ENCODE assay signal across 8 mouse cellular contexts in the genomic region with DNA sequence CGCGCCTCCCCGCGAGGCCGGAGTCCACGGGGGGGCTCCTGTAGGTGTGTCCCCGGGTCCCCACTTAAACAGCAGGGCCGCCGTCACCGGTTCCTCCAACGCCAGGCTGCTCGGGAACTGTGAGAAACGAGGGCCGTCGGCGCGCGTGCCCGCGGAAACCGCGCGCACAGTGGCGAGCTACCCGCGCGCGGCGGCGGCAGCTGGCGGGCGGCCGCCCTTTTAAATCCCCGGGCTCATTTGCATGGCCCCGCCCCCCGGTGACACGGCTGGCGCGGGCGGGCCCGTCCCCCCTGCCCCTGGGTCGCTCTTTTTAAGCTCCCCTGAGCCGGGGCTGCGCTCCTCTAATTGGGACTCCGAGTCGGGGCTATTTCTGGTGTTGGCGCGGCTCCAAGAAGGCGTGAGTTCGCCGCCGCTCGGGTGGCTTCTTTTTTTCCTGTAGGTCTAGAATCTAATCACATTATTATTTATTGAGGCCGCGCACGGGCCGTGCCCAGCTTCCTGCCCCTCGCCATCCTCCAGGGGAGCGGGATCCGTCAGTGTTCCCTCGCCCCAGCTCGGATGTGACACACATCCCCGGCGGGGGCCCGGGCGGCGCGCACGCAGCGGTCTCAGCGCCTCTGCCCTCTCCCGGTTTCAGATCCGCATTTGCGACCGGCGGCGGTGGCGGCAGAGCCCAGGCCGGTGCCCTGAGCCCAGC. TPM values are rescaled to one million over a fixed set of nuclear protein-coding genes. Genes with fewer than 3 reads are reported as not detected.
A peak's percentile ranks its signal among the peaks of the same experiment; 100 is the strongest.
DNase-seq lines count a peak whose midpoint lies in the region; ATAC-seq and TF ChIP-seq lines count a peak whose summit lies in the region.

TSS of gene Hmga1 (plus strand) at position 183 of the 697 bp plus-strand sequence.

- H3K4me1 ChIP-seq in CH12.LX (ENCODE audit: control insufficient read depth in 1 of 2, insufficient read depth in 2 of 2): peaks cover 16 to 42% of the 10 kb centered on the region in 2 experiments
- H3K4me1 ChIP-seq in heart, embryonic 11.5 days (ENCODE audit: control insufficient read depth, insufficient read depth, low read length): peaks cover 27% of the 10 kb centered on the region
- H3K4me1 ChIP-seq in kidney, embryonic 16.5 days (ENCODE audit: insufficient read depth, low read length): peaks cover 47% of the 10 kb centered on the region
- H3K4me1 ChIP-seq in liver, embryonic 14.5 days (replicated peaks; ENCODE audit: control insufficient read depth in 2 of 2, insufficient read depth in 2 of 2, low read length in 1 of 2): peaks cover 0 to 29% of the 10 kb centered on the region in 2 experiments; a peak in 3 of 4 replicates
- peaks cover 23% of the 10 kb centered on the region for H3K4me1 ChIP-seq in testis, adult 2 months (ENCODE audit: control insufficient read depth, insufficient read depth, low read length)

- ATAC-seq in erythroblast, adult 5-6 weeks (replicated peaks; ENCODE audit: low FRiP score, poor library complexity, severe bottlenecking): peak; percentile 74
- peak; percentile 77 for ATAC-seq in heart, embryonic 11.5 days (replicated peaks; ENCODE audit: insufficient number of reproducible peaks, low FRiP score, low TSS enrichment)
- peak; percentile 74 for ATAC-seq in kidney, embryonic 16.5 days (ENCODE audit: low FRiP score, low TSS enrichment)
- ATAC-seq in liver, embryonic 14.5 days (ENCODE audit: insufficient read depth): peak; percentile 74

- under 1% methylated on average over 78 of the region's 79 CpGs for WGBS in heart, embryonic 11.5 days (ENCODE audit: insufficient replicate concordance)
- WGBS in kidney, embryonic 16.5 days: under 1% methylated on average over 69 of the region's 79 CpGs
- under 1% methylated on average over 78 of the region's 79 CpGs for WGBS in liver, embryonic 14.5 days (ENCODE audit: insufficient replicate concordance)

- TF ChIP-seq POLR2A in CH12.LX (IDR thresholded peaks at IDR 0.05; ENCODE audit: low read depth, low read length): peak; percentile 99
- peak; percentile 92 for TF ChIP-seq POLR2A in brain, embryonic 14.5 days (IDR thresholded peaks at IDR 0.05; ENCODE audit: borderline replicate concordance, extremely low read depth, insufficient read depth, insufficient read length, poor library complexity, severe bottlenecking)
- TF ChIP-seq POLR2A in testis, adult 2 months (IDR thresholded peaks at IDR 0.05; ENCODE audit: control insufficient read depth, low read depth, low read length): peak; percentile 83

- peak within 1 kb of the TSS; percentile 99 for H3K9ac ChIP-seq in CH12.LX (ENCODE audit: insufficient read depth, low read depth)
- H3K9ac ChIP-seq in heart, embryonic 11.5 days (ENCODE audit: low read depth, low read length): peak within 1 kb of the TSS; percentile 94
- H3K9ac ChIP-seq in kidney, embryonic 16.5 days (replicated peaks; ENCODE audit: low read length): peak within 1 kb of the TSS; percentile 92
- H3K9ac ChIP-seq in liver, embryonic 14.5 days (replicated peaks): peak within 1 kb of the TSS; percentile 83

- in situ Hi-C loops in CH12.LX (cut with MboI; ENCODE audit: low pct_ligation_motif_present, low pct_unique_long_range_greater_than_20kb, low sequenced_read_pairs): no loop called here

- peak; percentile 30; the same call in 1 of the 2 replicates for TF ChIP-seq EP300 in CH12.LX (IDR thresholded peaks at IDR 0.05; ENCODE audit: low read length)
- TF ChIP-seq EP300 in liver, embryonic 14.5 days (IDR thresholded peaks at IDR 0.05; ENCODE audit: low read depth): no peak

- H3K9me3 ChIP-seq in CH12.LX (replicated peaks; ENCODE audit: low read length): peaks cover 8% of the 10 kb centered on the region
- no peaks in the 10 kb centered on the region for H3K9me3 ChIP-seq in heart, embryonic 11.5 days (replicated peaks; ENCODE audit: control insufficient read depth, low read length)
- no peaks in the 10 kb centered on the region for H3K9me3 ChIP-seq in kidney, embryonic 16.5 days (ENCODE audit: low read length)
- H3K9me3 ChIP-seq in liver, embryonic 14.5 days (ENCODE audit: control insufficient read depth, low read length): no peaks in the 10 kb centered on the region

- peaks cover 3 to 15% of the 10 kb centered on the region in 2 experiments for H3K36me3 ChIP-seq in CH12.LX (replicated peaks in 1 of 2; ENCODE audit: control insufficient read depth in 1 of 2, insufficient read depth in 1 of 2, low read length in 1 of 2)
- H3K36me3 ChIP-seq in heart, embryonic 11.5 days (ENCODE audit: control insufficient read depth, insufficient read depth, low read length): no peaks in the 10 kb centered on the region
- peaks cover 4% of the 10 kb centered on the region; the same call in 1 of the 2 replicates for H3K36me3 ChIP-seq in kidney, embryonic 16.5 days (ENCODE audit: insufficient read depth, low read length)
- peaks cover 7% of the 10 kb centered on the region for H3K36me3 ChIP-seq in liver, embryonic 14.5 days (replicated peaks; ENCODE audit: control insufficient read depth, insufficient read depth, low read depth)
- no peaks in the 10 kb centered on the region; the same call in 1 of the 2 replicates for H3K36me3 ChIP-seq in testis, adult 2 months (ENCODE audit: control insufficient read depth, insufficient read depth, low read length)

- H3K27me3 ChIP-seq in CH12.LX (replicated peaks): peaks cover 16% of the 10 kb centered on the region
- H3K27me3 ChIP-seq in heart, embryonic 11.5 days (ENCODE audit: control insufficient read depth, insufficient read depth, low read length): no peaks in the 10 kb centered on the region
- H3K27me3 ChIP-seq in kidney, embryonic 16.5 days (ENCODE audit: insufficient read depth, low read length): no peaks in the 10 kb centered on the region
- H3K27me3 ChIP-seq in liver, embryonic 14.5 days (ENCODE audit: control insufficient read depth, insufficient read depth, low read length): no peaks in the 10 kb centered on the region
- H3K27me3 ChIP-seq in testis, adult 2 months (ENCODE audit: control insufficient read depth, insufficient read depth, low read length): no peaks in the 10 kb centered on the region

- TF ChIP-seq RAD21 in CH12.LX (IDR thresholded peaks at IDR 0.05; ENCODE audit: low read depth, low read length): no peak

- H3K79me2 ChIP-seq in CH12.LX (replicated peaks; ENCODE audit: control insufficient read depth, extremely low read depth, insufficient read depth, poor library complexity, severe bottlenecking): peaks cover 46% of the 10 kb centered on the region

- peak within 1 kb of the TSS; percentile 76 for H3K4me2 ChIP-seq in CH12.LX (ENCODE audit: insufficient read depth, low read depth, poor library complexity, severe bottlenecking)
- peak within 1 kb of the TSS; percentile 93 for H3K4me2 ChIP-seq in heart, embryonic 11.5 days
- H3K4me2 ChIP-seq in kidney, embryonic 16.5 days (replicated peaks; ENCODE audit: low read depth, low read length): peak within 1 kb of the TSS; percentile 92
- H3K4me2 ChIP-seq in liver, embryonic 14.5 days (ENCODE audit: low read depth): peak within 1 kb of the TSS; percentile 93

- no peak for TF ChIP-seq CTCF in CH12.LX (conservative IDR thresholded peaks at IDR 0.05 in 1 of 2, IDR thresholded peaks at IDR 0.05 in 1 of 2; ENCODE audit: low read depth in 2 of 2, low read length in 2 of 2)
- TF ChIP-seq CTCF in brain, embryonic 14.5 days (IDR thresholded peaks at IDR 0.05; ENCODE audit: borderline replicate concordance, extremely low read depth, insufficient read depth, insufficient read length): no peak
- TF ChIP-seq CTCF in liver, embryonic 14.5 days (IDR thresholded peaks at IDR 0.05; ENCODE audit: low read depth): no peak
- no peak for TF ChIP-seq CTCF in testis, adult 2 months (IDR thresholded peaks at IDR 0.05; ENCODE audit: control insufficient read depth, insufficient read depth, insufficient replicate concordance, low read depth, low read length)

- H3K27ac ChIP-seq in CH12.LX (ENCODE audit: insufficient read depth, low read depth): peak within 1 kb of the TSS; percentile 94
- peak within 1 kb of the TSS; percentile 99 for H3K27ac ChIP-seq in heart, embryonic 11.5 days (ENCODE audit: low read depth, low read length)
- H3K27ac ChIP-seq in kidney, embryonic 16.5 days (ENCODE audit: low read length): peak within 1 kb of the TSS; percentile 96
- peak within 1 kb of the TSS; percentile 78 for H3K27ac ChIP-seq in liver, embryonic 14.5 days
- peak within 1 kb of the TSS; percentile 79 for H3K27ac ChIP-seq in testis, adult 2 months (ENCODE audit: control insufficient read depth, insufficient read depth, low read depth, low read length)

- H3K4me3 ChIP-seq in CH12.LX (replicated peaks in 1 of 3; ENCODE audit: low read depth in 2 of 3, low read length in 2 of 3, poor library complexity in 1 of 3): peak within 1 kb of the TSS; percentile 65 to 89 (median 78)
- peak within 1 kb of the TSS; percentile 91 for H3K4me3 ChIP-seq in heart, embryonic 11.5 days (ENCODE audit: low read depth, low read length)
- peak within 1 kb of the TSS; percentile 80 for H3K4me3 ChIP-seq in kidney, embryonic 16.5 days (ENCODE audit: low read length)
- H3K4me3 ChIP-seq in liver, embryonic 14.5 days (ENCODE audit: insufficient read depth in 1 of 2, low read depth in 2 of 2, low read length in 2 of 2): peak within 1 kb of the TSS; percentile 77 to 86
- H3K4me3 ChIP-seq in testis, adult 2 months (ENCODE audit: control insufficient read depth, low read depth, low read length): peak within 1 kb of the TSS; percentile 82

- DNase-seq in CH12.LX (ENCODE audit: extremely low read depth): peak; percentile 88
- peak; percentile 96 for DNase-seq in brain, embryonic 14.5 days (ENCODE audit: low read depth)
- peak; percentile 74 to 75 (median 75) for DNase-seq in liver, embryonic 14.5 days (ENCODE audit: low read depth in 3 of 3, low spot score in 3 of 3)
- DNase-seq in neural tube, embryonic 10.5 days (ENCODE audit: extremely low spot score, low spot score): peak; percentile 94

- dilution Hi-C loops in CH12.LX (cut with MboI; ENCODE audit: extremely low pct_ligation_motif_present, extremely low pct_unique_long_range_greater_than_20kb, low sequenced_read_pairs): no loop called here

TF ChIP-seq in CH12.LX, 34 proteins besides CTCF, POLR2A, EP300 and RAD21 (continues in another document):
- TF ChIP-seq MAFK (IDR thresholded peaks at IDR 0.05; ENCODE audit: insufficient replicate concordance, low read length) (no peak), CHD2 (IDR thresholded peaks at IDR 0.05; ENCODE audit: low read length) (no peak)

RNA-seq across cellular contexts. Expression of gene Hmga1, which starts in this region (rescaled TPM):
- total RNA-seq in CH12.LX (2012; rRNA removed) (88.7 and 117 TPM in 2 replicates), CH12.LX (2014; rRNA removed) (42.8 and 43.8 TPM in 2 replicates)
- polyA plus RNA-seq in CH12.LX (2012; ENCODE audit: insufficient read length, low read depth): 83.7 and 125 TPM in 2 replicates
- 120 and 130 TPM in 2 replicates for polyA plus RNA-seq in brain, embryonic 14.5 days (2012; rRNA removed)
- total RNA-seq in erythroblast, adult 5-6 weeks (2015; ENCODE audit: low replicate concordance): 63.4 and 75.7 TPM in 2 replicates
- total RNA-seq in erythroblast, adult 5-6 weeks (2017; ENCODE audit: low replicate concordance): 14.4 and 29.6 TPM in 2 replicates
- 261 and 278 TPM in 2 replicates for polyA plus RNA-seq in heart, embryonic 11.5 days (2014; fragmentation: Nextera tagmentation; extraction: Ambion mirVana)
- polyA plus RNA-seq in kidney, embryonic 16.5 days (2015; fragmentation: Nextera tagmentation; extraction: Ambion mirVana): 257 and 279 TPM in 2 replicates
- 149 and 182 TPM in 2 replicates for polyA plus RNA-seq in liver, embryonic 14.5 days (2012; rRNA removed)
- 162 and 180 TPM in 2 replicates for polyA plus RNA-seq in liver, embryonic 14.5 days (2014; fragmentation: Nextera tagmentation; extraction: Ambion mirVana)
- polyA plus RNA-seq in testis, adult 2 months (2012; rRNA removed): 64.3 and 68.4 TPM in 2 replicates

Comparison
In these comparisons a context has a peak if more than half of its experiments do, and no peak if none do; other contexts are left out.
1. Peak in every context shown above with its lines: DNase-seq, ATAC-seq, H3K4me3 ChIP-seq and H3K27ac ChIP-seq.